Mouse (Mus musculus): ENCODE results near the gene Tex26. TPM values are rescaled to one million over a fixed set of nuclear protein-coding genes. Genes with fewer than 3 reads are reported as not detected.
A peak's percentile ranks its signal among the peaks of the same experiment; 100 is the strongest.

Gene Tex26
- polyA plus RNA-seq, 1 experiment from 2014 or later = 1.1 TPM

DNA sequence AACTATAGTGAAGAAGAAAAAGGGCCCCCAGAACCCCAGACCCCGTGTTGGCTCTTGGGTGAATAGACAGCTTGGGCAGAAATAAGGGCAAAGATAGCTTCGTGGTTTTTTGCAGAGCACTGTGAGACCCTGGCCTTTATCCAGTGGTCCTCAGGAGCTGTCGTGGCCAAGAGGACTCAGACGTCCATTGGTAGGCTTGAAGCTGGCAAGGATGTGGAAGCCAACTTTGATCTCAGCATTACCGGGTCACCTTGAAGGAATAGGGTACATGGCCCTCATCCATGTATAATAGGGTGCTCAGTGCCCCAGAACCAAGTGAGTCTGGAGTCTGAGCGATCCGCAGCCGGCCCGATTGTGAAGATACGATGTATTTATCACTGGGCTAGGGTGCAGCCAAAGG lies 26.8 kb upstream of the Tex26 start:
- no peaks in the 10 kb centered on the region for H3K9me3 ChIP-seq
- H3K4me2 ChIP-seq (replicated peaks) = no peak overlapping the region
- H3K36me3 ChIP-seq = no peaks in the 10 kb centered on the region
- H3K4me3 ChIP-seq = no peak overlapping the region
- no peak overlapping the region for H3K9ac ChIP-seq (replicated peaks)
- peaks cover 29% of the 10 kb centered on the region for H3K27me3 ChIP-seq
- 91% methylated on average over 10 of the region's 10 CpGs for WGBS
- ATAC-seq (ENCODE audit: low FRiP score, low read depth) = no peak
- no peak overlapping the region for H3K27ac ChIP-seq (replicated peaks)
- peaks cover 13% of the 10 kb centered on the region for H3K4me1 ChIP-seq

DNA sequence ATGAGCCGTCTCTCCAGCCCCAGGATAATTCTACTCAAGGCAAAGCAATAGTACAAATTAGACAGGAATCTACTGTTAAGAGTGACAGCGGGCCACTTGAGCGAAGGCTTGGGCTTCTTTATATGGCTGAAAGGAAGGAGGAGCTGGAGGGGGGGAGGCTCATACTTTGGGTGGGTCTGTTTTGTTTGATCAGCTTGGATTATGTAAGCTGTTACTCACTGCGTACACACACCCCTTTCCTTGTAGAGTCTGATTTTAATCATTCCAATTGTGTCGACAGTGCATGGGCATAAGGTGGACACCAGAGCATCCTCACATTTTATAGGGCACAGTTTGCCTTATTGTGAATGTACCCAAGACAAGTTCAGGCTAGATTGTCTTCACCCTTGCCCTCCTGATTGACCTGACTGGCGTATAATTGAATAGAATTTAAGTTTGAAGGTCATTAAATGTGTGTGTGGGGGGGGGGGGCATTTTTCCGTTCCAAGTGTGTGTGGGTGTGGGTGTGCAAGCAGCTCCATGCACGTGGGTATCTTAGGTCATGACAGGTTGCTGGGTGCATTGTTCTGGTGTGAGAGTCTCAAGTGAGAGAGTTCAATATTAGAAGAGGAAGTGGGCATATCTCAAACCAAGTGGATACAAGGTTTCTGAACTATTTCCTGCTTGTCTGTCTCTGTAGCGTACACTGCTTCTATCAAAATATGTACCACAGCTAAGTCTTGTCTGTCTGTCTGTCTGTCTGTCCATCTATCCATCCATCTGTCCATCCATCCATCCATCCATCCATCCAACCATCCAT lies 24.9 kb upstream of the Tex26 start:
- no peak for ATAC-seq (ENCODE audit: low FRiP score, low read depth)
- no peak overlapping the region for H3K9ac ChIP-seq (replicated peaks)
- 73% methylated on average over 9 of the region's 9 CpGs for WGBS

DNA sequence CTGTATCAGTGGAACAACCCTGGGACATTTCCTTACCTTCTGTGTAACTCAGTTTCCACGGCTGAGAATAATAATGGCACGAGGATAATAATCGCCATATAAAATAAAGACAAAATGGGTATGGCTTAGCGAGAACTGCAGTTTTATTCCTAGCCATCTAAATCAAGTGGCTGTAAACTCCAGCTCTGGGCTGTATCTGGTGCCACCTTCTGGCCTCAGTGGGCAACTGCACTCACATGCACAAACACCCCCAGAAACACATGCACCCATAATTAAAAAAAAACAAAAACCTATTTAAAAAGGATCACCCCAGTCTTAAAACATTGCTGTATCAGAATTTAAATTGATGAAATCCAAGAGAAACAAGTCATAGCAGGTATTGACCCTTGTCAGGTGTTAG lies 22.1 kb upstream of the Tex26 start:
- Histone ChIP-seq H3K27me3 (peaks cover 14% of the 10 kb centered on the region), H3K27ac (replicated peaks) (no peak overlapping the region), H3K9me3 (no peaks in the 10 kb centered on the region), H3K36me3 (no peaks in the 10 kb centered on the region), H3K4me1 (no peaks in the 10 kb centered on the region), H3K4me2 (replicated peaks) (no peak overlapping the region), H3K4me3 (no peak overlapping the region), H3K9ac (replicated peaks) (no peak overlapping the region)
- no peak for ATAC-seq (ENCODE audit: low FRiP score, low read depth)
- over 99% methylated on average over 4 of the region's 4 CpGs for WGBS

More for the DNA sequence above, 24.9 kb upstream of the Tex26 start:
- no peak overlapping the region for H3K4me2 ChIP-seq (replicated peaks)
- peaks cover 29% of the 10 kb centered on the region for H3K27me3 ChIP-seq
- H3K4me3 ChIP-seq = no peak overlapping the region
- no peak overlapping the region for H3K27ac ChIP-seq (replicated peaks)
- no peaks in the 10 kb centered on the region for H3K36me3 ChIP-seq
- H3K4me1 ChIP-seq = peaks cover 13% of the 10 kb centered on the region
- H3K9me3 ChIP-seq = no peaks in the 10 kb centered on the region

DNA sequence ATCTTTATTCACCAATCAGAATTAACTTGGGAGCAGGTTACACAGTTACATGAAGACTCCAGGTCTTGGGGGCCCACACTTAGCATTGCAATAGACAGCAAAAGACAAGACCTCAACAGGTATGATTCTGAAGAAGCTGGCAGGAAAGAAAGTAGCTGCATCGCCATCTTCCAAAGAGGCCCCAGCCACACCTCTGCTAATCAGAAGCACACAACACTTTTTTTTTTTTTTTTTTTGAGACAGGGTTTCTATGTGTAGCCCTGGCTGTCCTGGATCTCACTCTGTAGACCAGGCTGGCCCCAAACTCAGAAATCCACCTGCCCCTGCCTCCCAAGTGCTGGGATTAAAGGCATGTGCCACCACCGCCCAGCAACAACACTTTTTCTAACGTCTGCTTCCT lies 12.9 kb upstream of the Tex26 start:
- H3K4me3 ChIP-seq = no peak overlapping the region
- no peak overlapping the region for H3K9ac ChIP-seq (replicated peaks)
- WGBS = 94% methylated on average over 3 of the region's 3 CpGs
- H3K4me1 ChIP-seq = peaks cover 19% of the 10 kb centered on the region
- H3K27ac ChIP-seq (replicated peaks) = no peak overlapping the region
- H3K36me3 ChIP-seq = no peaks in the 10 kb centered on the region
- 0 out of 2 replicates have a peak, but pooled peaks cover 4% of the 10 kb centered on the region for H3K9me3 ChIP-seq
- H3K4me2 ChIP-seq (replicated peaks) = no peak overlapping the region
- no peak for ATAC-seq (ENCODE audit: low FRiP score, low read depth)
- H3K27me3 ChIP-seq = no peaks in the 10 kb centered on the region

DNA sequence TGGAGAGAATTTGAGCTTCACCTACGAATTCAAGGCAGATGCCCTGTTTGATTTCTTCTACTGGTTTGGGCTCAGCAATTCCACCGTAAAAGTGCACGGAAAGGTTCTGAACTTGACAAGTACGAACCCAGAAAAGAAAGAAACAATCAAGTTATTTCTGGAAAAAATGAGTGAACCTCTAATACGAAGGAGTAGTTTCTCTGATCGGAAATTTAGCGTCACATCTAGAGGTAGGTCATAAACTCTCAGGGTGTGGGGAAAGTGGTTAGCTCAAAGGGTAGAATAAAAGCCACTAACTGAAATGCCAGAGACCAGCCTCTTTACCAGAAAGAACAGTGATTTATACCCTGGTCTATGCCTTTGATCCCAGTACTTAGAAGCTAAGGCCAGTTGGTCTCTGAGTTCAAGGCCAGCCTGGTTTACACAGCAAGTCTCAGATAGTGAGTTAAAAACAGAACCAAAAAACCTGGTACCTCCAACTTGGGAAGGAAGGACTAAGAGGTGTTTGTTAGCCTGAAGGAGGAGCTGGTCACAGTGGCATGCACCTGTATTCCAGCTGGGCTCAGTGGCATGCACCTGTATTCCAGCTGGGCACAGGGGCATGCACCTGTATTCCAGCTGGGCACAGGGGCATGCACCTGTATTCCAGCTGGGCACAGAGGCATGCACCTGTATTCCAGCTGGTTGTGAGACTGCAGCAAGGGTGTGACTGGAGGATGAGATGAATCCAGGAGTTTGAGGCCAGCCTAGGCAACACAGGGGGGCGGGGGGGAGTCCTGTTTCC lies 12.0 kb upstream of the Tex26 start:
- 0 out of 2 replicates have a peak, but pooled peaks cover 4% of the 10 kb centered on the region for H3K9me3 ChIP-seq
- no peak overlapping the region for H3K4me3 ChIP-seq
- peak overlapping the region; percentile 85; the same call in 1 of the 2 replicates for H3K27ac ChIP-seq (replicated peaks)
- H3K9ac ChIP-seq (replicated peaks) = no peak overlapping the region
- 93% methylated on average over 8 of the region's 8 CpGs for WGBS
- no peak overlapping the region for H3K4me2 ChIP-seq (replicated peaks)
- no peaks in the 10 kb centered on the region for H3K36me3 ChIP-seq
- H3K4me1 ChIP-seq = peaks cover 19% of the 10 kb centered on the region
- H3K27me3 ChIP-seq = no peaks in the 10 kb centered on the region
- no peak for ATAC-seq (ENCODE audit: low FRiP score, low read depth)

DNA sequence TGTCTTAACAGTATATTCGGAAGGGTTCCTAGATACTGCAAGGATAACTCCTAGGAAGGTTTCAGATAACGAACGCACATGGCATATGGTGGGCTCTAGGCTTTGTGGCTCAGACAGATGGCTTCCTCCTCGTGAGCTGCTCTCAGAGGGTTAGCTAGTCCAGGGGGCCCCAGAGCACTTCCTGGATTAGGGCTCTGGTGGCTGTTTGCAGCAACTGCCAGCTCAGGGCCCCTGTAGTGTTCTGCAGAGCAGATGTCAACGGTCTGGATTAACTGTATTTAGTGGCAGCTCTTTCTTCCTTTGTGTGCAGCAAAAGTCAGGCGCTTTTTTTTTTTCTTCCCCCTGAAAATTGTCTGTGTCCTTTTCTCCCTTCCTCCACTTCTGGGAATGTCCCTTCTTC lies 11.1 kb upstream of the Tex26 start:
- peak; percentile 93 for ATAC-seq (ENCODE audit: low FRiP score, low read depth)
- peak overlapping the region; percentile 11; the same call in 1 of the 2 replicates for H3K4me2 ChIP-seq (replicated peaks)

DNA sequence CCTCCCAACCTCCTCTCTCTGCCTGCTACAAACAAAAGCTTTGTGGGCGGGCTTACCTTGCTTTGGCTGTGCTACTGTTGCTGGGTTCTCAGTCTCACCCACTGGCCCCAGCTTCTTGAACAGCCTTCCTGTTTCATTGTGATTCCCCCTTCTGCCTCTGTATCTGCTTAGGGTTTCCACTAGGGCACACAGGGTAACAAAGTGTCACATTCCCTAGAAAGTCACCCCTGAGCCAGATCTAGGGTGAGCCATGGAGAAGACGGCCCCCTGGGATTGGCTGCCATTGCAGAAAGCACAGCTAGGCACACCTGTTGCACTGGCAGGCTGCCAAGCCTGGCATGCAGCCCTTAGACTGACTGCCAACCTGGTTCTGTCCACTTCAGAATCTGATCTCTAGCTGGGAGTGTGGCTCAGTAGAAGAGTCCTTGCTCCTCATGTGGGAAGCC lies 10.6 kb upstream of the Tex26 start:
- 0 out of 2 replicates have a peak, but pooled peaks cover 4% of the 10 kb centered on the region for H3K9me3 ChIP-seq
- H3K27me3 ChIP-seq = 0 out of 2 replicates have a peak, but pooled peaks cover 2% of the 10 kb centered on the region
- 20% methylated on average over 2 of the region's 2 CpGs for WGBS
- peak; percentile 66 for ATAC-seq (ENCODE audit: low FRiP score, low read depth)
- no peaks in the 10 kb centered on the region for H3K36me3 ChIP-seq
- no peak overlapping the region for H3K4me3 ChIP-seq
- peak overlapping the region; percentile 85 for H3K27ac ChIP-seq (replicated peaks)
- H3K4me1 ChIP-seq = peaks cover 22% of the 10 kb centered on the region
- H3K4me2 ChIP-seq (replicated peaks) = no peak overlapping the region
- no peak overlapping the region; the same call in 1 of the 2 replicates for H3K9ac ChIP-seq (replicated peaks)

More for the DNA sequence above, 11.1 kb upstream of the Tex26 start:
- 2% methylated on average over 6 of the region's 6 CpGs for WGBS
- H3K9ac ChIP-seq (replicated peaks) = no peak overlapping the region
- 0 out of 2 replicates have a peak, but pooled peaks cover 4% of the 10 kb centered on the region for H3K9me3 ChIP-seq
- H3K36me3 ChIP-seq = no peaks in the 10 kb centered on the region
- H3K4me1 ChIP-seq = peaks cover 19% of the 10 kb centered on the region
- H3K4me3 ChIP-seq = no peak overlapping the region
- peak overlapping the region; percentile 85 for H3K27ac ChIP-seq (replicated peaks)
- no peaks in the 10 kb centered on the region for H3K27me3 ChIP-seq

DNA sequence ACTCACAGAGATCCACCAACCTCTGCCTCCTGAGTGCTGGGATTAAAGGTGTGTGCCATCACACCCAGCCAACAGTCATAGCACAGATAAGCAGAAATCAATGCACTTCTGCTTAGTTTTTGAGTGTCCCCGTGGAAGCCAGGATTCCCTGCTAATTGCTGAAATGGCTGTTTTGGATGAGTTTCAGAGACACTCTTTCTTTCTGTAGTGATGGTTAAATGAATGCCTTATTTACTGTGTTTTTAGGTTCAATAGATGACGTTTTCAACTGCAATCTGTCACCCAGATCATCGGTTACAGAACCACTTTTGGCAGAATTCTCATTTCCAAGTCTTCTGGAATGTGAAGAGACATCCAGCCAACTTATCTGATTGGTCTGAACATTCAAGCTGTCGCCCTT lies 9.9 kb upstream of the Tex26 start:
- Histone ChIP-seq H3K27ac (replicated peaks) (no peak overlapping the region), H3K36me3 (no peaks in the 10 kb centered on the region)

DNA sequence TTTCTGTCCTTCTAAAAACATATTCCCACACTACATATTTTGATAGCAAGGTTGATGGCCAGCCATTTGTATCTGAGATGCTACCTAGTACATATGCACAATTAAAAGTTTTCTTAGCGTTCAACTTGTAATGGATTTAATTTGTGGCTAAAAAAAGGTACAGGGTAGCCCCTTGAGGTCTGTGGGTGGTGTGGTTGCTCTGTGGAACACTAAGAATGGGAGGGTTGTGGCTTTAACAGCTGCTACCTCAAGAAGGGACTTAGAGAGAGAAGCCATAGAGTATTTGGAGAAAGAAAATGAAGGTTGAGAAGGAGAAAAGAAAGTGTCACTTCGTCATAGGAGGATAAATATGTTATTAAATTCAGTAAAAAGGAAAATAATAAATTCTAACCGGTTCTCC lies 8.5 kb upstream of the Tex26 start:
- no peaks in the 10 kb centered on the region for H3K36me3 ChIP-seq
- no peak overlapping the region for H3K4me2 ChIP-seq (replicated peaks)
- 92% methylated on average over 3 of the region's 3 CpGs for WGBS
- no peak overlapping the region for H3K27ac ChIP-seq (replicated peaks)
- peaks cover 22% of the 10 kb centered on the region for H3K4me1 ChIP-seq
- no peaks in the 10 kb centered on the region for H3K9me3 ChIP-seq
- no peak overlapping the region for H3K9ac ChIP-seq (replicated peaks)
- H3K4me3 ChIP-seq = no peak overlapping the region
- ATAC-seq (ENCODE audit: low FRiP score, low read depth) = no peak
- H3K27me3 ChIP-seq = peaks cover 12% of the 10 kb centered on the region; the same call in 1 of the 2 replicates

More for the DNA sequence above, 9.9 kb upstream of the Tex26 start:
- Histone ChIP-seq H3K4me3 (no peak overlapping the region), H3K4me1 (peaks cover 22% of the 10 kb centered on the region), H3K9me3 (no peaks in the 10 kb centered on the region), H3K4me2 (replicated peaks) (no peak overlapping the region), H3K27me3 (0 out of 2 replicates have a peak, but pooled peaks cover 6% of the 10 kb centered on the region), H3K9ac (replicated peaks) (no peak overlapping the region)
- ATAC-seq (ENCODE audit: low FRiP score, low read depth) = no peak
- WGBS = 86% methylated on average over 4 of the region's 4 CpGs

DNA sequence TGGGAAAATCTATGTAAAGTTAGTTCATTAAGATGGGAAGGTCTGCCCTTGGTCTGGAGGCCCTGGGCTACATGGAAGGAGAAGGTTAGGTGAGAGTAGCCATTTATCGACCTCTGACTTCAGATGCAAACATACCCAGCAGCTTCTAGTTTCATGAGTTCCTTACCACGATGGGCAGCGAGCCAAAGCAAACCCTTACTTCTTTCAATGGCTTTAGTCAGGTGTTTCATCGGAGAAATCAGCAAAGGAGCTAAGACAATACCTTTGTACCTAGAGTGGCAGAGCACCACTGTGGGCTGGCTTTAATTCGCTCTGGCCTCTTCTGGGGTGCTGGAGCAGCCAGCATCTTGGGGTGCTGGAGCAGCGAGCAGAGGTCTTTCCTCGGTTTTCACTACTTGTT lies 5.8 kb upstream of the Tex26 start:
- H3K27me3 ChIP-seq = peaks cover 15% of the 10 kb centered on the region; the same call in 1 of the 2 replicates
- no peak overlapping the region for H3K9ac ChIP-seq (replicated peaks)
- no peaks in the 10 kb centered on the region for H3K36me3 ChIP-seq
- no peaks in the 10 kb centered on the region for H3K9me3 ChIP-seq
- no peak overlapping the region for H3K4me3 ChIP-seq
- 80% methylated on average over 7 of the region's 7 CpGs for WGBS
- H3K27ac ChIP-seq (replicated peaks) = no peak overlapping the region
- H3K4me2 ChIP-seq (replicated peaks) = no peak overlapping the region
- peaks cover 11% of the 10 kb centered on the region for H3K4me1 ChIP-seq
- no peak for ATAC-seq (ENCODE audit: low FRiP score, low read depth)

DNA sequence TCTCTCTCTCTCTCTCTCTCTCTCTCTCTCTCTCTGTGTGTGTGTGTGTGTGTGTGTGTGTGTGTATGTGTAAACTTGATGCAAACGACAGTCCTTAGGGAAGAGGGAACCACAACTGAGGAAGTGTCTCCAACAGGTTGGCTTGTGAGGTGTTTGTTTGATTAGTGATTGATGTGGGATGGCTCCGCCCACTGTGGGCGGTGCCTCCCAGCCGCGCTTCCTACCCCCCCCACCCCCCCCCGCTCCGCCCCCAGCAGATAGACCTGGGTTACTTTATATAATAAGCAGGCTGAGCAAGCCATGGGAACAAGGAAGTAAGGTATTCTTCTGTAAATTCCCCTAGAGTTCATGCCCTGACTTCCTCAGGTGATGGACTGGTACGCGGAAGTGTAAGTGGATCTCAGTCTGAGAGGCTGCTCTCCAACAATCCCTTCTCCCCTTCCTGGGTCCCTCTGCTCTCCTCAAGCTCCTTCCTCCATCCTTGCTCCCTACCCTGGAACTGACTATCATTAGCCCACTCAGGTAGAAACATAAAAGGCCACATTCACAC lies 5.2 kb upstream of the Tex26 start:
- H3K9ac ChIP-seq (replicated peaks) = no peak overlapping the region
- peaks cover 9% of the 10 kb centered on the region for H3K4me1 ChIP-seq
- H3K9me3 ChIP-seq = no peaks in the 10 kb centered on the region
- no peak for ATAC-seq (ENCODE audit: low FRiP score, low read depth)
- no peak overlapping the region for H3K4me3 ChIP-seq
- H3K27ac ChIP-seq (replicated peaks) = no peak overlapping the region
- peaks cover 15% of the 10 kb centered on the region; the same call in 1 of the 2 replicates for H3K27me3 ChIP-seq
- H3K4me2 ChIP-seq (replicated peaks) = no peak overlapping the region
- H3K36me3 ChIP-seq = no peaks in the 10 kb centered on the region
- 42% methylated on average over 9 of the region's 9 CpGs for WGBS

All from midbrain, embryonic 12.5 days (tissue).